Mouse (Mus musculus) neural tube, embryonic 14.5 days (tissue): Measurements from ENCODE around the gene Dgki. TPM values are rescaled to one million over a fixed set of nuclear protein-coding genes. Genes with fewer than 3 reads are reported as not detected.

Experiments used
- ATAC-seq: fragments of 200-750 bp; cut with Nextera tagmentation; 2 replicates; pipeline ENCODE4 v1.8.0; 2017; ENCODE audit warnings: low read depth, mild to moderate bottlenecking, moderate TSS enrichment, moderate library complexity
- H3K27ac ChIP-seq: fragments of 300-500 bp; sonication (generic); 2 replicates; pipeline ENCODE4 v1.5.1; 2014; ENCODE audit warnings: low read depth, mild to moderate bottlenecking, control low read depth, low read length, moderate library complexity, mixed read lengths
- H3K27me3 ChIP-seq: fragments of 300-500 bp; sonication (generic); 2 replicates; pipeline ENCODE4 v1.6.1; 2014; ENCODE audit warnings: low read length; ENCODE audit not compliant: control insufficient read depth, insufficient read depth
- H3K36me3 ChIP-seq: fragments of 300-500 bp; sonication (generic); 2 replicates; pipeline ENCODE4 v1.6.1; 2014; ENCODE audit warnings: low read length, mixed read lengths; ENCODE audit not compliant: control insufficient read depth, insufficient read depth
- H3K4me1 ChIP-seq: fragments of 300-500 bp; sonication (generic); 2 replicates; pipeline ENCODE4 v1.6.1; 2014; ENCODE audit warnings: low read length; ENCODE audit not compliant: control insufficient read depth, insufficient read depth
- H3K4me2 ChIP-seq: fragments of 300-500 bp; sonication (generic); 2 replicates; pipeline ENCODE4 v1.6.1; 2014; ENCODE audit warnings: mild to moderate bottlenecking, low read depth, low read length, control low read depth
- H3K4me3 ChIP-seq: fragments of 300-500 bp; sonication (generic); 2 replicates; pipeline ENCODE4 v1.5.1; 2014; ENCODE audit warnings: low read depth, low read length, control low read depth, mixed read lengths
- H3K9ac ChIP-seq: fragments of 300-500 bp; sonication (generic); replicated peaks from 2 replicates; pipeline ENCODE4 v1.6.1; 2014; ENCODE audit warnings: low read depth, mild to moderate bottlenecking, control low read depth, low read length, mixed read lengths
- H3K9me3 ChIP-seq: fragments of 300-500 bp; sonication (generic); 2 replicates; pipeline ENCODE4 v1.6.1; 2016; ENCODE audit warnings: low read length; ENCODE audit not compliant: control insufficient read depth
- WGBS: fragments of 180-500 bp; shearing (Covaris S2); extraction: QIAGEN DNeasy Blood & Tissue Kit; methylation state at CpG from one replicate; pipeline ENCODE4 v1.1.7; 2014; 5-methylcytosine and 5-hydroxymethylcytosine counted together
- polyA plus RNA-seq: library from polyadenylated mRNA; unstranded; fragments of >200 nt; fragmentation: Nextera tagmentation; extraction: Ambion mirVana; gene quantifications from 2 replicates; pipeline ENCODE4 v1.2.1, GENCODE M21; 2014

Dgki gene
- polyA plus RNA-seq, 1 experiment from 2014 or later: 10.5 TPM

DNA sequence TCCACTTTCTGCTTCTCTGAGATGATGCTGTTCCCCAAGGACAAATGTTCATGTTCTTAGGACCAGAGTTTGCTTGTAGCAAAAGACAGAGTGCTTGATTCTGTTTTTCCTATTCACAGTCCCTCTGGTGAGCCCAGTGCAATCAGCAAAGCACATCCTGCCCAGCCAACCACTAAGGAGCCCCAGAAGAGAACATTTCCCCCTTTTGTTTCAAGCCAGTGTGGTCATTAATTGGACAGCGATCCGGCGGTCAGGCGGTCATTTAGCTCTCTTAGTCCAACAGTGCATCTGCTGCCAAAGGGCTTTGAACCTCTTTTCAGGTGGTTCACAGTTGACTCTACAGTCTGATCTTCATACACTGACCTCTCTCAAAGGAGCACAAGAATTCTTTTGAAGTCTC, 10.6 kb upstream of the Dgki start:
- H3K27me3 ChIP-seq: no peaks in the 10 kb centered on the region
- no peak for ATAC-seq
- 79% methylated on average over 4 of the region's 4 CpGs for WGBS

DNA sequence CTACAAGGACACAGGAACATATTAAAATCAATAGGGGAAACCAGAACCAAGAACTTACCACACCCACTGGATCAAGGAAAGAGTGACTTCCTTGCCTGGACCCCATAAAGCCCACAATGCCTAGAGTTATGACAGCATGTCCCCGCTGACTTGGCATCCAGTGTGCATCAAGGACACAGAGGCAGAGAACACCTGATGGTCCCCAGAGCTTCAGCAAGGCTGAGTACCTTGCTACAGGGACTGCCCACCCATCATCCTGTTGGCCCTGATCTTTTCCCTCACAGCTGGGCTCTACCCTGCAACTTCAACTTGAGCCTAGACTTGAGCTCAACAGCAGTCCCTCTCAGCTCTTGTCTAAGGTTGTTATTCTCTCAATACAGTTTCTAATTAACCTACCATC, 6.6 kb upstream of the Dgki start:
- no peak overlapping the region for H3K4me2 ChIP-seq
- H3K36me3 ChIP-seq: no peaks in the 10 kb centered on the region
- H3K9me3 ChIP-seq: no peaks in the 10 kb centered on the region
- 82% methylated on average over 1 of the region's 1 CpGs for WGBS
- H3K4me3 ChIP-seq: no peak overlapping the region
- no peaks in the 10 kb centered on the region for H3K4me1 ChIP-seq
- ATAC-seq: no peak
- H3K9ac ChIP-seq: no peak overlapping the region
- no peaks in the 10 kb centered on the region for H3K27me3 ChIP-seq
- H3K27ac ChIP-seq: no peak overlapping the region

More for the DNA sequence above, 10.6 kb upstream of the Dgki start:
- no peaks in the 10 kb centered on the region for H3K36me3 ChIP-seq
- H3K4me2 ChIP-seq: no peak overlapping the region
- H3K4me1 ChIP-seq: no peaks in the 10 kb centered on the region
- no peak overlapping the region for H3K4me3 ChIP-seq
- no peak overlapping the region for H3K27ac ChIP-seq
- H3K9ac ChIP-seq: no peak overlapping the region
- H3K9me3 ChIP-seq: no peaks in the 10 kb centered on the region

- H3K4me2 ChIP-seq: peak overlapping the region; percentile 77
- no peaks in the 10 kb centered on the region for H3K36me3 ChIP-seq
- H3K9me3 ChIP-seq: no peaks in the 10 kb centered on the region
- no peaks in the 10 kb centered on the region for H3K27me3 ChIP-seq
- peak overlapping the region; percentile 70 for H3K27ac ChIP-seq
- H3K4me1 ChIP-seq: peaks cover 16% of the 10 kb centered on the region
- peak overlapping the region; percentile 68 for H3K4me3 ChIP-seq
- WGBS: 4% methylated on average over 13 of the region's 13 CpGs
- peak overlapping the region; percentile 74 for H3K9ac ChIP-seq
- peak; percentile 15; the same call in 1 of the 2 replicates for ATAC-seq
Measured at GRCm38 (mm10) chr6:37300492-37300891, 508 bp upstream of the Dgki start.

GRCm38 (mm10) chr6:37298982-37299381, 1.0 kb downstream of the Dgki start:
- Histone ChIP-seq H3K36me3 (no peaks in the 10 kb centered on the region), H3K4me1 (peaks cover 16% of the 10 kb centered on the region), H3K4me2 (peak overlapping the region; percentile 77), H3K9me3 (no peaks in the 10 kb centered on the region), H3K9ac (peak overlapping the region; percentile 74), H3K4me3 (peak overlapping the region; percentile 68), H3K27ac (no peak overlapping the region), H3K27me3 (no peaks in the 10 kb centered on the region)
- ATAC-seq: no peak
- 35% methylated on average over 4 of the region's 4 CpGs for WGBS

DNA sequence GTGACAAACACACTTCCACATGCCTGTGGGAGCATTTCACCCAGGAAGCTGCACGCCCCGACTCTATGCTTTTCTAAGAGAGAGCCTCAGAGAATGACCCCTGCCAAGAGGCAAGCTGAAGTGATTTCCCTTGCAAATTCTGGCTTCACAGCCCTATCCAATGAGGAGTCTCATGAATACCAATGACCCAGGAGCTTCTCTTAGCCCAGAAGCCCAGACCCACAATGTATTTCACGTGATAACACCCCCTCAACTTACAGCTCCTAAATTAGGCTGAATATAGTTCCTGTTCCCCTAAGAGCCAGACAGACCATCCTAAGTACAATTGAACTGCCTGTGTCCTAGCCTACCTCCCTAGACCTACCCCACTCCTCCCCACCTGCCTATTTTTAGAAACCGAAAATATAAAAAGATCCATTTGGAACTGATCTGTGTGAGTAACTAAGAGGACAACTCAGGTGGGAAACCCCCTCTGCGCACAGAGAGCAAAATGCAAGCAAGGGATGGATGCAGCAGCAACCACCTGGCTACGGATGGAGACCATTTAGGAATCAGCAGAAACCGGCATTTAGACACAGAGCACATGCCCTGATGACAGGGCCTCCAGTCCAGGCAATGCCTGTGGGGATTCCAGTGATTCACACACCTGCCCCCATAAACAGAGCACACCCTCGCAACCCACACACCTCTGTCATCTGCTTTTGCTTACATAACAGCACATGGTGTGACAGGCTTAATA, 2.1 kb downstream of the Dgki start:
- Histone ChIP-seq H3K4me1 (peaks cover 16% of the 10 kb centered on the region), H3K36me3 (no peaks in the 10 kb centered on the region), H3K9ac (no peak overlapping the region; the same call in 1 of the 2 replicates), H3K4me3 (peak overlapping the region; percentile 68; the same call in 1 of the 2 replicates), H3K27me3 (no peaks in the 10 kb centered on the region), H3K27ac (no peak overlapping the region), H3K9me3 (no peaks in the 10 kb centered on the region), H3K4me2 (peak overlapping the region; percentile 77)
- no peak for ATAC-seq
- WGBS: 32% methylated on average over 8 of the region's 8 CpGs

DNA sequence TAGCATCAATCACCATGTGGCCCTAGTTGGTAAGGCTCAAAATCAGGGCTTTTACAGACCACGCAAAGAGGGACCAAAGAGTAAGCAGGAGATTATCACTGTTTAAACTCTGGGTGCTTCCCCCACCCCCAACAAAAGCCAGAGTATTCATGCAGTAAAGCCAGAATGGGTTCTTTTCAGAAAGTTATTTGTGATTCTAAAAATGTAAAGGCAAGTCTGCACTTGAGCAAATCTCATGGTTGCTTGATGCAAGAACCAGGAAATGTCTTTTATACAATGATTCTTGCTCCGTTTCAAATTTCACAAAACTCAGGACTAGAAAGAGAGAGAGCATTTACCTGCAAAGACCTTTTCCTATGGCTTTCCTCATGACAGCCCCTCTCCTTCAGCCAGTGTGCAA, 7.9 kb downstream of the Dgki start:
- Histone ChIP-seq H3K36me3 (no peaks in the 10 kb centered on the region), H3K27ac (no peak overlapping the region), H3K9ac (no peak overlapping the region), H3K4me3 (no peak overlapping the region), H3K4me1 (peaks cover 2% of the 10 kb centered on the region; the same call in 1 of the 2 replicates), H3K27me3 (no peaks in the 10 kb centered on the region), H3K4me2 (no peak overlapping the region), H3K9me3 (no peaks in the 10 kb centered on the region)
- ATAC-seq: no peak
- WGBS: 84% methylated on average over 2 of the region's 2 CpGs

GRCm38 (mm10) chr6:37291171-37291570, 8.8 kb downstream of the Dgki start:
- 96% methylated on average over 1 of the region's 1 CpGs for WGBS
- Histone ChIP-seq H3K9ac (no peak overlapping the region), H3K4me1 (0 out of 2 replicates have a peak, but pooled peaks cover 2% of the 10 kb centered on the region), H3K27me3 (no peaks in the 10 kb centered on the region), H3K9me3 (no peaks in the 10 kb centered on the region), H3K27ac (no peak overlapping the region), H3K4me3 (no peak overlapping the region), H3K36me3 (no peaks in the 10 kb centered on the region), H3K4me2 (no peak overlapping the region)
- ATAC-seq: no peak

DNA sequence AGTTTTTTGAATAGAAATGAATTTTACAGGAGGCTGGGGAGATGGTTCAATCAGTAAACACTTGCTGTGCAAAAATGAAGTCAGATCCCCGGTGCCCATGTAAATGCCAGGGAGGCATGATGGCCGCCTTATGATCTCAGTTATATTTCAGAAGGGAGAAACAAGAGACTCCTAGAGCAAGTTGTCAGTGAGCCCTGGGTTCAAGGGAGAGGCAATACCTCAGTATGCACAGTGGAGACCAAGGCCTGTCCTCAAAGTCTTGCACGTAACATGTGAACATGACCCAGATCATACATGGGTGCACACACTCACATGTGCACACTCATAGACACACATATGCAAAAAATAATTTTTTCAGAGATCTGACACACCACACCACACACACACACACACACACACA, 9.3 kb downstream of the Dgki start:
- H3K4me2 ChIP-seq: no peak overlapping the region
- WGBS: 94% methylated on average over 3 of the region's 3 CpGs
- H3K9ac ChIP-seq: no peak overlapping the region

GRCm38 (mm10) chr6:37286134-37286533, 13.8 kb downstream of the Dgki start:
- no peak overlapping the region for H3K4me2 ChIP-seq
- H3K9me3 ChIP-seq: no peaks in the 10 kb centered on the region
- no peak overlapping the region for H3K9ac ChIP-seq
- no peaks in the 10 kb centered on the region for H3K27me3 ChIP-seq
- 91% methylated on average over 4 of the region's 4 CpGs for WGBS
- no peak overlapping the region for H3K4me3 ChIP-seq
- no peaks in the 10 kb centered on the region for H3K36me3 ChIP-seq
- H3K27ac ChIP-seq: no peak overlapping the region
- no peaks in the 10 kb centered on the region for H3K4me1 ChIP-seq
- ATAC-seq: no peak

More for the DNA sequence above, 9.3 kb downstream of the Dgki start:
- Histone ChIP-seq H3K4me1 (0 out of 2 replicates have a peak, but pooled peaks cover 2% of the 10 kb centered on the region), H3K27me3 (no peaks in the 10 kb centered on the region), H3K36me3 (no peaks in the 10 kb centered on the region), H3K9me3 (no peaks in the 10 kb centered on the region), H3K4me3 (no peak overlapping the region), H3K27ac (no peak overlapping the region)
- ATAC-seq: no peak
